Mouse (Mus musculus) cerebellum, adult 2 months (tissue): Measurements from ENCODE around the gene Baiap2.

Experiments
- CTCF ChIP-seq: fragments of 200-500 bp; IDR thresholded peaks from 2 replicates; pipeline ENCODE4 v1.5.1; 2011; ENCODE audit warnings: low read depth, mild to moderate bottlenecking, control low read depth, low read length, moderate library complexity, borderline replicate concordance; ENCODE audit not compliant: insufficient read depth
- POLR2A ChIP-seq: fragments of 200-500 bp; IDR thresholded peaks from 2 replicates; pipeline ENCODE4 v1.6.1; 2011; ENCODE audit warnings: low read length, control low read depth, borderline replicate concordance; ENCODE audit not compliant: insufficient read depth

DNA sequence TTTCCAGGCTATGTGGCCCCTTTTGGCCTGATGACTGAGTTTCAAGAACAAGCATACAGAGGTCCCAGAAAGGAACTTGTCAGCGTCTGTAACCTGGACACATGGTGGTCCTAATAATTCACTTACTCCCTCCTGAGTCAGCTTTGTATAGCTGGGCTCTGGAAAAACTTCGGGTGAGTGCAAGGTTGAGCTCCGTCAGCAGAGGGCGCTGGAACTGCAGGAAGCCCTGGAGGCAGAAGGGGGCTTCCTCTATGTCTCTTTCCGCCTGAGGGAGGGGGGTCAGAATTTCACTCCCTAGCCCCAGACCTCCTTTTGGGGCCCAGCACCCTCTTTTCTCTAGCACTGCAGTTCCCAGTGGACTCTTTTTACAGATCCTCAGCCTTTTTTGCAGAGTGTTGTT is 33.1 kb upstream of the Baiap2 start:
- TF ChIP-seq CTCF (peak; percentile 81), POLR2A (no peak)
